Mouse (Mus musculus): ENCODE data around the gene Map3k20.
A peak's percentile ranks its signal among the peaks of the same experiment; 100 is the strongest.

GRCm38 (mm10) chr2:72298406-72298805 lies 13.0 kb downstream of the Map3k20 start:
- TF ChIP-seq POLR2A (IDR thresholded peaks at IDR 0.05; ENCODE audit: borderline replicate concordance, extremely low read depth, low read depth, low read length): no peak
- TF ChIP-seq CTCF (IDR thresholded peaks at IDR 0.05; ENCODE audit: insufficient read depth, low read length): peak; percentile 47

Measured in lung, adult 2 months (tissue).